Mouse (Mus musculus): ENCODE measurements around the gene Cyp26b1.
"Not testable (repeated sequence)": the region's sequence is repeated elsewhere in the genome, so short reads cannot be mapped to it uniquely, and the experiment has no call there.

Gene Cyp26b1

GRCm38 (mm10) chr6:84593693-84594092 lies at the start of gene Cyp26b1:
Gene Cyp26b1, minus strand, starts transcription at chr6:84593908.
- no peak for DNase-seq (ENCODE audit: extremely low spot score)

GRCm38 (mm10) chr6:84641062-84641431 lies 47.3 kb upstream of the Cyp26b1 start:
- no peak for DNase-seq (ENCODE audit: extremely low spot score)

GRCm38 (mm10) chr6:84640324-84641061 lies 46.8 kb upstream of the Cyp26b1 start:
- peak; percentile 46 for DNase-seq (ENCODE audit: extremely low spot score)

- no peak for DNase-seq (ENCODE audit: extremely low spot score)
These were observed 44.5 kb upstream of the Cyp26b1 start for GRCm38 (mm10) chr6:84638206-84638605.

GRCm38 (mm10) chr6:84631588-84631987 lies 37.9 kb upstream of the Cyp26b1 start:
- DNase-seq (ENCODE audit: extremely low spot score), result no peak

GRCm38 (mm10) chr6:84630276-84630675 lies 36.6 kb upstream of the Cyp26b1 start:
- DNase-seq (ENCODE audit: extremely low spot score), result peak; percentile 15

- DNase-seq (ENCODE audit: extremely low spot score), result no peak
These were observed 35.1 kb upstream of the Cyp26b1 start for GRCm38 (mm10) chr6:84628831-84629230.

GRCm38 (mm10) chr6:84626398-84626797 lies 32.7 kb upstream of the Cyp26b1 start:
- no peak for DNase-seq (ENCODE audit: extremely low spot score)

- DNase-seq (ENCODE audit: extremely low spot score), result no peak
These were observed 25.5 kb upstream of the Cyp26b1 start for GRCm38 (mm10) chr6:84619166-84619565.

GRCm38 (mm10) chr6:84617051-84617450 lies 23.3 kb upstream of the Cyp26b1 start:
- no peak for DNase-seq (ENCODE audit: extremely low spot score)

- no peak for DNase-seq (ENCODE audit: extremely low spot score)
These were observed 22.9 kb upstream of the Cyp26b1 start for GRCm38 (mm10) chr6:84616586-84616985.

- DNase-seq (ENCODE audit: extremely low spot score), result no peak
These were observed 19.9 kb upstream of the Cyp26b1 start for GRCm38 (mm10) chr6:84613561-84613960.

- no peak for DNase-seq (ENCODE audit: extremely low spot score)
These were observed 7.6 kb upstream of the Cyp26b1 start for GRCm38 (mm10) chr6:84601136-84601889.

- DNase-seq (ENCODE audit: extremely low spot score), result not testable (repeated sequence)
These were observed 5.6 kb upstream of the Cyp26b1 start for GRCm38 (mm10) chr6:84599296-84599695.

- no peak for DNase-seq (ENCODE audit: extremely low spot score)
These were observed 5.0 kb upstream of the Cyp26b1 start for GRCm38 (mm10) chr6:84598725-84599124.

- peak; percentile 45 for DNase-seq (ENCODE audit: extremely low spot score)
These were observed 918 bp upstream of the Cyp26b1 start for GRCm38 (mm10) chr6:84594626-84595025.

- DNase-seq (ENCODE audit: extremely low spot score), result no peak
These were observed 2.6 kb downstream of the Cyp26b1 start for GRCm38 (mm10) chr6:84590961-84591745.

GRCm38 (mm10) chr6:84589742-84590686 lies 3.7 kb downstream of the Cyp26b1 start:
- DNase-seq (ENCODE audit: extremely low spot score), result peak; percentile 90

GRCm38 (mm10) chr6:84588895-84589652 lies 4.6 kb downstream of the Cyp26b1 start:
- peak; percentile 69 for DNase-seq (ENCODE audit: extremely low spot score)

- no peak for DNase-seq (ENCODE audit: extremely low spot score)
These were observed 5.3 kb downstream of the Cyp26b1 start for GRCm38 (mm10) chr6:84588221-84588894.

Measured in embryo, embryonic 9.5 days (tissue).